Mouse (Mus musculus): ENCODE measurements around the gene Map3k13.

GRCm38 (mm10) chr16:21878834-21879233 lies 84.7 kb downstream of the Map3k13 start:
- TF ChIP-seq CTCF (IDR thresholded peaks at IDR 0.05; ENCODE audit: insufficient read depth, low read length) (no peak), POLR2A (IDR thresholded peaks at IDR 0.05; ENCODE audit: borderline replicate concordance, extremely low read depth, low read depth, low read length) (no peak)
